Mouse (Mus musculus): ENCODE measurements around the gene 4933402J07Rik.
A peak's percentile ranks its signal among the peaks of the same experiment; 100 is the strongest.

Gene 4933402J07Rik

GRCm38 (mm10) chr8:87563553-87563952, at the start of gene 4933402J07Rik:
TSS of gene 4933402J07Rik (plus strand) at chr8:87563853.
- no peak for ATAC-seq (ENCODE audit: low TSS enrichment)

GRCm38 (mm10) chr8:87517132-87517531, 46.5 kb upstream of the 4933402J07Rik start:
- ATAC-seq (ENCODE audit: low TSS enrichment) = no peak

- ATAC-seq (ENCODE audit: low TSS enrichment) = no peak
These were observed 38.6 kb upstream of the 4933402J07Rik start for GRCm38 (mm10) chr8:87525006-87525405.

GRCm38 (mm10) chr8:87531176-87531575, 32.5 kb upstream of the 4933402J07Rik start:
- no peak for ATAC-seq (ENCODE audit: low TSS enrichment)

- no peak for ATAC-seq (ENCODE audit: low TSS enrichment)
These were observed 30.2 kb upstream of the 4933402J07Rik start for GRCm38 (mm10) chr8:87533476-87533875.

GRCm38 (mm10) chr8:87534846-87535245, 28.8 kb upstream of the 4933402J07Rik start:
- peak; percentile 38; the same call in 1 of the 2 replicates for ATAC-seq (ENCODE audit: low TSS enrichment)

- peak; percentile 79 for ATAC-seq (ENCODE audit: low TSS enrichment)
These were observed 26.9 kb upstream of the 4933402J07Rik start for GRCm38 (mm10) chr8:87536615-87537329.

- ATAC-seq (ENCODE audit: low TSS enrichment) = peak; percentile 65
These were observed 23.7 kb upstream of the 4933402J07Rik start for GRCm38 (mm10) chr8:87539829-87540394.

GRCm38 (mm10) chr8:87549881-87550280, 13.8 kb upstream of the 4933402J07Rik start:
- ATAC-seq (ENCODE audit: low TSS enrichment) = no peak

- ATAC-seq (ENCODE audit: low TSS enrichment) = peak; percentile 70
These were observed 10.9 kb upstream of the 4933402J07Rik start for GRCm38 (mm10) chr8:87552801-87553200.

GRCm38 (mm10) chr8:87560801-87561200, 2.9 kb upstream of the 4933402J07Rik start:
- no peak for ATAC-seq (ENCODE audit: low TSS enrichment)

- ATAC-seq (ENCODE audit: low TSS enrichment) = no peak
These were observed 5.5 kb downstream of the 4933402J07Rik start for GRCm38 (mm10) chr8:87569203-87569602.

GRCm38 (mm10) chr8:87569706-87570563, 6.3 kb downstream of the 4933402J07Rik start:
- no peak for ATAC-seq (ENCODE audit: low TSS enrichment)

GRCm38 (mm10) chr8:87570564-87570855, 6.9 kb downstream of the 4933402J07Rik start:
- ATAC-seq (ENCODE audit: low TSS enrichment) = 0 out of 2 replicates have a peak, but pooled peaks have one; percentile 9

GRCm38 (mm10) chr8:87570880-87571279, 7.2 kb downstream of the 4933402J07Rik start:
- no peak for ATAC-seq (ENCODE audit: low TSS enrichment)

GRCm38 (mm10) chr8:87594272-87594671, 30.6 kb downstream of the 4933402J07Rik start:
- ATAC-seq (ENCODE audit: low TSS enrichment) = peak; percentile 79

- no peak for ATAC-seq (ENCODE audit: low TSS enrichment)
These were observed 39.1 kb downstream of the 4933402J07Rik start for GRCm38 (mm10) chr8:87602731-87603130.

- no peak for ATAC-seq (ENCODE audit: low TSS enrichment)
These were observed 45.5 kb downstream of the 4933402J07Rik start for GRCm38 (mm10) chr8:87609110-87609509.

- ATAC-seq (ENCODE audit: low TSS enrichment) = no peak
These were observed 46.1 kb downstream of the 4933402J07Rik start for GRCm38 (mm10) chr8:87609651-87610192.

GRCm38 (mm10) chr8:87613701-87614100, 50.0 kb downstream of the 4933402J07Rik start:
- no peak for ATAC-seq (ENCODE audit: low TSS enrichment)

- ATAC-seq (ENCODE audit: low TSS enrichment) = peak; percentile 90
These were observed 55.5 kb downstream of the 4933402J07Rik start for GRCm38 (mm10) chr8:87619118-87619517.

- ATAC-seq (ENCODE audit: low TSS enrichment) = no peak
These were observed 55.9 kb downstream of the 4933402J07Rik start for GRCm38 (mm10) chr8:87619529-87619928.

Measured in frontal cortex, adult (tissue).